Mouse (Mus musculus): ENCODE measurements around the gene Natd1. TPM values are rescaled to one million over a fixed set of nuclear protein-coding genes. Genes with fewer than 3 reads are reported as not detected.

Natd1 gene
- total RNA-seq (2021) = 10 to 100 TPM; 15.5 to 16.0 TPM

- intact Hi-C loops (cut with DNase I) = loop anchor here (2.0 kb wide), 1 partner anchor 18 kb away; the partner anchor contains the start of gene Map2k3
These were observed at the start of gene Natd1 for GRCm38 (mm10) chr11:60914491-60914890. Gene Natd1, minus strand, starts transcription at chr11:60914750.

GRCm38 (mm10) chr11:60962709-60963108 lies 48.2 kb upstream of the Natd1 start:
- no peak for DNase-seq
- intact Hi-C loops (cut with DNase I) = no loop called here

More at GRCm38 (mm10) chr11:60914491-60914890, at the start of gene Natd1:
- no peak for DNase-seq

GRCm38 (mm10) chr11:60961176-60961575 lies 46.6 kb upstream of the Natd1 start:
- intact Hi-C loops (cut with DNase I) = no loop called here
- no peak for DNase-seq

GRCm38 (mm10) chr11:60958948-60959347 lies 44.4 kb upstream of the Natd1 start:
- intact Hi-C loops (cut with DNase I) = no loop called here

GRCm38 (mm10) chr11:60955621-60956383 lies 41.3 kb upstream of the Natd1 start:
- intact Hi-C loops (cut with DNase I) = no loop called here

More at GRCm38 (mm10) chr11:60958948-60959347, 44.4 kb upstream of the Natd1 start:
- DNase-seq = no peak

GRCm38 (mm10) chr11:60954255-60955104 lies 39.9 kb upstream of the Natd1 start:
- DNase-seq = no peak
- intact Hi-C loops (cut with DNase I) = loop anchor here (5.0 kb wide), 1 partner anchor 93 kb away; no protein-coding TSS in a partner anchor

More at GRCm38 (mm10) chr11:60955621-60956383, 41.3 kb upstream of the Natd1 start:
- no peak for DNase-seq

- intact Hi-C loops (cut with DNase I) = loop anchor here (1.0 to 5.0 kb wide), 2 partner anchors 93 to 137 kb away; no protein-coding TSS in a partner anchor
- DNase-seq = peak; percentile 79 to 80
These were observed 39.3 kb upstream of the Natd1 start for GRCm38 (mm10) chr11:60953803-60954202.

- intact Hi-C loops (cut with DNase I) = loop anchor here (1.0 to 5.0 kb wide), 2 partner anchors 94 to 138 kb away; no protein-coding TSS in a partner anchor
These were observed 38.4 kb upstream of the Natd1 start for GRCm38 (mm10) chr11:60952986-60953385.

GRCm38 (mm10) chr11:60952362-60952761 lies 37.8 kb upstream of the Natd1 start:
- intact Hi-C loops (cut with DNase I) = loop anchor here (5.0 kb wide), 1 partner anchor 95 kb away; no protein-coding TSS in a partner anchor
- no peak for DNase-seq

More at GRCm38 (mm10) chr11:60952986-60953385, 38.4 kb upstream of the Natd1 start:
- DNase-seq = no peak

- intact Hi-C loops (cut with DNase I) = loop anchor here (5.0 kb wide), 1 partner anchor 95 kb away; no protein-coding TSS in a partner anchor
- DNase-seq = no peak
These were observed 37.3 kb upstream of the Natd1 start for GRCm38 (mm10) chr11:60951896-60952295.

- intact Hi-C loops (cut with DNase I) = no loop called here
- DNase-seq = no peak
These were observed 30.5 kb upstream of the Natd1 start for GRCm38 (mm10) chr11:60945003-60945402.

GRCm38 (mm10) chr11:60942263-60943015 lies 27.9 kb upstream of the Natd1 start:
- no peak for DNase-seq
- intact Hi-C loops (cut with DNase I) = no loop called here

- no peak for DNase-seq
- intact Hi-C loops (cut with DNase I) = no loop called here
These were observed 26.8 kb upstream of the Natd1 start for GRCm38 (mm10) chr11:60941370-60941769.

- intact Hi-C loops (cut with DNase I) = no loop called here
- DNase-seq = no peak
These were observed 26.0 kb upstream of the Natd1 start for GRCm38 (mm10) chr11:60940501-60940900.

- peak; percentile 33 to 57 for DNase-seq
- intact Hi-C loops (cut with DNase I) = loop anchor here (10.0 kb wide), 1 partner anchor 325 kb away; the partner anchor contains the start of gene Aldh3a2
These were observed 24.9 kb upstream of the Natd1 start for GRCm38 (mm10) chr11:60939487-60939886.

GRCm38 (mm10) chr11:60937611-60938010 lies 23.1 kb upstream of the Natd1 start:
- intact Hi-C loops (cut with DNase I) = loop anchor here (10.0 kb wide), 1 partner anchor 327 kb away; the partner anchor contains the start of gene Aldh3a2
- no peak for DNase-seq

- DNase-seq = no peak
- intact Hi-C loops (cut with DNase I) = loop anchor here (10.0 kb wide), 1 partner anchor 329 kb away; the partner anchor contains the start of gene Aldh3a2
These were observed 21.4 kb upstream of the Natd1 start for GRCm38 (mm10) chr11:60935975-60936373.

- peak; percentile 67 to 76 for DNase-seq
- intact Hi-C loops (cut with DNase I) = loop anchor here (10.0 kb wide), 1 partner anchor 329 kb away; the partner anchor contains the start of gene Aldh3a2
These were observed 20.9 kb upstream of the Natd1 start for GRCm38 (mm10) chr11:60935326-60935974.

GRCm38 (mm10) chr11:60934795-60935194 lies 20.2 kb upstream of the Natd1 start:
- no peak for DNase-seq
- intact Hi-C loops (cut with DNase I) = loop anchor here (10.0 kb wide), 1 partner anchor 330 kb away; the partner anchor contains the start of gene Aldh3a2
